Mouse (Mus musculus) neural tube, embryonic 10.5 days (tissue): ENCODE measurements around the gene Adh7.

Source experiments
- DNase-seq: peaks from one replicate; pipeline ENCODE4 v3.0.0-alpha.2; 2017; ENCODE audit warnings: low spot score; ENCODE audit errors: extremely low spot score

Gene Adh7

DNA sequence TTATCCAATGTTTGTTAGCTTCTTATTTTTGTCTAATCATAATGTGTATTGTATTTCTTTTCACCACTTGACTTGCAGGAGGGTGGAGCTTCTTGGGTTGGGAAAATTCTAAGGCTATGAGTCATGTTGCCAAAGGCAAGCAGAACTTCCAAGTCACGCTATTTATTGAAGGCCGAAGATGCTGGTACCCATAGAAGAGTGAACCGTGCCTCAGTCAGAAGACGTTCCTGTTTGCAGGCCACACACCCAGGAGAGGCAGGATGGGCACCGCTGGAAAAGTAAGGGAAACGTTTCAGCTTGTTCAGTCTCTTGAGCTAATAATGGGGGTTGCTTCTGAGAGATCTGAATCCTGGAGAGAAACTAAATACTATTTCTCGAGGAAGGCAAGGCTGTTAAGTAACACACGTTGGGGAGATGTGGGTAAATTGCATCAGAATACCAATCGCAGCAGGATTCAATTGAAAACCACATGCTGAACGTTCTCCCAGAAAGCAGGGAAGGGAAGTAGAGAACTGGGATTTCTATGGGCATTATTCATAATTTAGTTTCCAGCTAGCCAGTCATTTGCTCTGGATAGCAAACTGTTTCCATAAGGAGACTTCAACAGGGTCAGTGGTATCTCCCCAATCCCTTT, at the start of gene Adh7:
Adh7 (plus strand) TSS at position 130 of the 634 bp plus-strand sequence.
- DNase-seq = no peak

DNA sequence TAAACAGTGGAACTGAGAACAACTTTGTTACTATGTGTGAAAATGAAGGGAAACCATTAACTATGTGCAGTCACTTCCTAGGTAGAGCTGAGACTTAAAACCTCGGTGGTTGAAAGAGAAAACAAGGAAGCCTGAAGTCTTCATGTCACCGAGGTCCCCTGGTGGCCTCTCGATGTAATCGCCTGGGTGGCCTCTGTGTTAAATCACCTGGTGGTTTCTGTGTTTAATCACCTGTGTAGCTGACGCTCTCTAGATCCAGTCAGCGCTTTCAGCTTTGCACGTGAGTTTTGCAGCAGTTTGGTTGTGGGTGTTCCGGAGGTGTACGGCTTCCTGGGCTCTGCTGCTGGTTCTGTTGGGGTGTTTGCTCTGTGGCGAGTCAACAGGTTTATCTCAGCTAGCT, 44.3 kb upstream of the Adh7 start:
- no peak for DNase-seq

DNA sequence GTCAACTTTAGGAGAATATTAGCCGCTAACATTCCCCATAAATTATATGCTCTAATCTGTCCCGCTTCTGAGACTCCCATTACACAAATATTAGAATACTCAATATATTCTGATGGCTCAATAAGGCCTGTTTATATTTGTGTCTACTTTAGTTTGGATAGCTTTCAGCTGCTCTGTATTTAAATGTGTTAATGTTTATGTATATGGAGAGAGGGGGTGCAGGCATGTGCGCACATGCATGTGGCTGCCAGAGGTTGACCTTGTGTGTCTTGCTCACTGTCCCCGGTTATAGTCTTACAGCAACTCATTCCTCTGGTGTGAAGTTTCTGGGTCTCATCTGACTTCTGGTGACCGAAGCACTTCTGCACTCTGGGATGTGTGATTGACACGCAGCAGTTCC, 42.0 kb upstream of the Adh7 start:
- no peak for DNase-seq

DNA sequence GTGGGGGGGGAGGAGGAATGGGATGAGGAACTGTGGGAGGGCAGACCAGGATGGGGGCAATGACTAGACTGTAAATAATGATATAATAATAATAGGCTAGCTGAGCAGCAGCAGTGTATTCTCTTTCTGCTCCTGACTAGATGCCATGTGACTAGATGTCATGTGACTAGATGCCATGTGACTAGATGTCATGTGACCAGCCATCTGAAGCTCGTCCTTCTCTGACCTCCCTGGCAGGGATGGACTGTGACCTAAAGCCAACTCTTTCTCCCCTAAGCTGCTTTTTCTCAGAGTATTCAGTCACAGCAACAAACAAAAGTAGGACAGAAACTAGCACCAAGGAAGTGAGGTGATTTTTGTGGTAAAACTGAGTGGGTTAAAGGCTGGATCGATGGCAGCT, 35.5 kb upstream of the Adh7 start:
- no peak for DNase-seq

DNA sequence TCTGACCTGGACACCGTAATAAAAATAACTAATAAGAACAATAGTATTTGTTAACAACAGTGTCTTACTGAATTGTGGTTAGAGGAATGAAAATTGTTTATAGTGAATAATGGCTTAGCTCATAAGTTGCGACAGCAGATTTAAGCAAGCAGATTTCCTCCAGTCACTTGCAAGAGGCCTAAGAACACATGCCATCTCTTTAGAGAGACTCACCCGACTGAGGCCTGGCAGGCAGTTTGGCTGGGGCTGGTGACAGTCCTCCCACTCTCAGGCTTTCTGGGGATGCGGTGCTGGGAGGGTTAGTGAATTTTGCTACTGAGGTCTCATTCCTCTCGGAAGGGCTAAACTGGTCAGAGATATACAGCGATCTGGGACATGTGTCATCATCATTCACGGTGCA, 34.2 kb upstream of the Adh7 start:
- DNase-seq = no peak

DNA sequence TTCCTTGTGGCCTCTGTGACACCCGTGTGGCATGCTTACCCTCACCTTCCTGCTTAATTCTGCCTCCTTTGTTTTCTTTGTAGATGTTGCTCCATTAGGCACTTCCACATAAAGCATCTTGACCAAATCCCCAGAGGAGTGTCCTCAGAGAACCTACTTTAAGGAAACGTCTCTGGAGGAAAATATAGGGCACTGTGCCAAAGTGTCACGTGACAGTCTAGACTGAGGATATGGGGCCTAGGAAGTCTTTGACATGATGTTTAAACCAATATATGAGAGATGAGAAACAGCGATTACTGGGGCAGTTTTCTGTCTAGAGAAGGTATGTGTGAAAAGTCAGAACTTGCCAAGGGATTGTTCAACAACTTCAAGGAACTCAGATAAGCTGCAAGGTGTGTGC, 32.3 kb upstream of the Adh7 start:
- no peak for DNase-seq

DNA sequence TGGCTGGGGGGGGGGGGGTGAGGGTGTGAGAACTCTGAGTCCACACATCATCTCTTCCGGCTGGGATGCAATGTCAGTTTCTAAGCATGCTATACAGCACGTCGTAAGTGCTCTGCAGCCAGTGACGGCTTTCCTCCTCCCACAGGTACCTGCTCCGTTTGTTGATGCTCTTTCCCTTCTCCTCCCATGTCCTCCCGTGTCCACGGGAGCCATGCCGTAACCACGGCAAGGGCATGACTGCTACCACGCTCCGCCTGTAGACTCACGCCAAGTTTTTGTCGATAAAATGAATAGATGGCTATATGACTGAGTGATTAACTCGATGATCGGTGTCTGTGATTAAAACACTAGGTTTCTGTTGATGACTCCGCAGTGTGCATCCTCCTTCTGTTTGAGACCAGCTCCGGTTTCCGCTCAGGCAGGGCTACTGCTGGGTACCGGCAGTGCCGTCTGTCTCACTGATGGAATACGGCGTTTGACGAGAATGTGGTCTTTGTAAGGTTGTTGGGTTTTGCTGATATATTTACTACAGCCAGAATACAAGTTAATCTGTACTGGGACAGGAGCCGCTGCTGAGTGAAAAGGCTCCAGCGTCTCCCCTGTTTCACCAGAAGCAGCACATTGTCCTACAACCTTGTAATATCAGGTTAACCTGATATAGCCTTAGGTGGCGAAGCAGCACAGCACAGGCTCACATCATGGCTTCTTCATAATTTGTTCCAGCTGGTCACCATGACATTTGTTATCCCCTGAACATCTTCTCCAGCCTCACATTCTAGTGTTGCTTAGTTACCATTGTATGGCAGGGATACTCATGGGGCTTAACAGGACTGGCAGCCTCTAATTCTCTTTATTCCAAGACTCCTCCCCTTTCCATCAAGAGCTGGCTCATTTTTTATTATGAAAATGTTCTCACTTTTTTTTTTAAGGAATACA, 31.3 kb upstream of the Adh7 start:
- no peak for DNase-seq

DNA sequence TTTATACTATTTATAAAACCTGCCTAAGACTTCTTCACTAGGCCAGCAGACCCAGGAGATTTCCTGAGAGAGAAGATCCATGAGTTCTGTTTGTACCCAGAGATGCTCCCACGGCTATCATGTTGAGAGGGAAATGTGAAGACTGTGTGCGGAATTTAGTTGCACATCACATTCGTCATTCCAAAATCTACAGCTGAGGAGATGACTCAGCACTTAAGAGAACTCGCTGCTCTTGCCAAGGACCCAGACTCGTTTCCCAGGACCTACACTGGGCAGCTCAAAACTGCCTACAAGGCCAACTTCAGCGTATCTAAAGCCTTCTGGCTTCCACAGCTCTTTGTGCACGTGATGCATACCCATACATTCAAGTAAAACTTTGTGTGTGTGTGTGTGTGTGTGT, 25.3 kb upstream of the Adh7 start:
- no peak for DNase-seq

DNA sequence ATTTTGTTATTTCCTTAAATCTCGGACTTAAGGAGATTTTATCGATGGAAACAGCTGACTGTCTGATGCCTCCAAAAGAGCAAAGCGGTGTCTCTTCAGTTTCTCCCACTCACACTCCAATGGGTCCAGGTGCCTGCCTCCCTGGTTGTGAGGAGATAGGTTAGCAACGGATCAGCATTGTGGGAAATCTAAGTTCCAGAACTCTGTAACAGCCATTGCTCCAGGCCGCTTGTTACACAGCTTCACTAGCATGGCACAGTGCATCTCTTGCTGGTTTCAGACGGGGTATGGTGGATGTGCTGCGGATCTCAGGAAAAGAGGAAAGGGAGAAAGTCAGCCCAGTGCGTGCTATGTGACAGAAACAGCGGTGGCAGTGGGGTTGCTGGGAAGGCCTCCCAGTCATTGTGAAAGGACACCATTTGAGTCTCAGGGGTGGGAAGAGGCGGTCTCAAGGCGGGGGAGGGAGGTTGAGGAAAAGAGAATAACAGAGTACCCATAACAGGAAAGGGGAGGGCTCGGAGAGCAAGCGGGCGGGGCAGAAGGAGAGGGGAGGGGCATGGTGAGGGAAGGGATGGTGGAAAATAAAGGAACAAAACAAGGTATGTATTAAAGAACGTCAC, 23.8 kb upstream of the Adh7 start, which contains the start of gene 4930579F01Rik:
4930579F01Rik (minus strand) TSS at position 143 of the 620 bp plus-strand sequence.
- no peak for DNase-seq

DNA sequence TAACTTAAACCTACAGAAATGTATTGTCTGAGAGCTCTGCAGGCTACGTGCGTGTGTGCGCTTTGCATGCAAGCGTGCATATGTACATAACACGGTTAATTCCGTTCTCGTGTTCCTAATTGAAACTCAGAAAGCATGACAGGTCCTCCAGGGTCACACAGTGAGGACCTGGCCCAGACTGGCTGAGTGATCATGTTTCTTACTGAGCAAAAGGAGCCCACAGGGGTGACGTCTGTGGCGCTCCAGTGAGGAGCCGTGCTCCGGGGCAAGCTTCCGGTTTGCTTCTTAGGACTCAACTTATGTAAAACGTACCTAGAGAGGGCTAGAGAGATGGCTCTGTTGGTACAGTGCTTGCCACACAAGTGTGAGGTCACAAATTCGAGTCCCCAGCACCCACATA, 20.5 kb upstream of the Adh7 start:
- no peak for DNase-seq

DNA sequence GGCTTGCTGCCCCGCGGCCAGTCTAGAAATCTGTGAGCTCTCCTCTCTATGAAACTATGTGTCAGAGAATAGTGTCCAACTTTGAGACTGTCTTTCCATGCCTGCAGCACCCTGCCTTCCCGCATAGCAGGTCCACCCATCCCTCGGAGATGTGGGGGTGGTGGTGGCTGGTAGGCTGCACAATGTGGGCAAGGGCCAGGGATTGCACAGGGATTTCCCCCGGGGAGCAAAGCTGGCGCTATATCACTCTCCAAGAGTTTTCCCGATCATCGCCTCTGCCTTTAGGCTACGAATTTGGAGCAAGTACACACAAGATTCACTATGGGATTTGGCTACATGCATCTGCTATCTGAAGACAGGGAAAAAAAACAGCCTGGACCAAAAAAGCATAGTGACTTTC, 20.0 kb upstream of the Adh7 start:
- DNase-seq = no peak

DNA sequence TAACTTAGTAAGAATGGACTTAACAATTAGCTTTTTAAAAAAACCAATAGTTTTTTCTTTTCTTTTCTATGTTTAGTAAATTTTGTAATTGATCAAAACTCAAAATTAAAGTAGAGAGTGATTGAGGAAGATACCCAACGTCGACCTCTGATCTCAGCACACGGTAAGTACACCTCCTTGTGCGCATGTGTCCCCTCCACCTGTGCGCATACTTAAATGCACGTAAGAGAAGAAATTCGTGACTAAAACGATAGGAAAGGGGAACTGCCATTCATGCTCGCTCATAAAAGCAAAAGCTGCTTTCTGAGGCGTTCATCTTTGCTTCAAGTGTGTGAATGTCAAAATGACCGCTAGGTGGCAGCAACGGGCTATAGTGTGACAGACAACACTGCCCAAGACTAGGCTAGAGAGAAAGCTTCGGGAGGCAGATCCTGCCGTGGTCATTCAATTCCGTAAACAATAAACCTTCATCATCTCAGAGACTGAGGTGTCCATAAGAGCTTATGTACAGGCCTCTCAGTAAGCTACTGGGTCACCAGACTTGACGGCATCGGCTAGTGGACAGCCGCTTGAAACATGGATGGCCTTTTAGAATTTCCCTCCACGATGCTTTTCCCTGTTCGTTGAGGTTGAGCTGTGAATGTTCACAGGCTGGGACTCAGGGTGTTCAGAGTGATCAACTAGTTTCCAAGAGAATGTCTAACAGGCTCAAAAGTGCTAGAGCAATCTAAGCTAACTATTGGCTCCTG, 19.4 kb upstream of the Adh7 start:
- DNase-seq = peak; percentile 93

DNA sequence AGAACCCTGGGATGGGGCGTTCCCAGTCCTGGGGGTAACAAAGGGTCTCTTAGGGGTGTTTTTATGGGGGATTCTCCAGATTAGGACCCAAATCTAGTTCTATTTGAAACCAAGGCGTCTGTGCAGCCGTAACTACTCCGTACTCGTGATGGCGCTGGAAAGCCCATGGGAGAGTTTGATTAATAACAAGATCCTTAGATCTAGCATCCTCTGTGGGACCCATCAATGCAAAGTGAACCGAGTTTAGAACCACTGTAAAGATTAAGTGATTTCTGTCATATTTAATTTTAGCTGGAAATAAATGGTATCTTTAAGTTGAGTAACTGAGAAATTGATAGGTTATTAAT, 18.9 kb upstream of the Adh7 start:
- no peak for DNase-seq

DNA sequence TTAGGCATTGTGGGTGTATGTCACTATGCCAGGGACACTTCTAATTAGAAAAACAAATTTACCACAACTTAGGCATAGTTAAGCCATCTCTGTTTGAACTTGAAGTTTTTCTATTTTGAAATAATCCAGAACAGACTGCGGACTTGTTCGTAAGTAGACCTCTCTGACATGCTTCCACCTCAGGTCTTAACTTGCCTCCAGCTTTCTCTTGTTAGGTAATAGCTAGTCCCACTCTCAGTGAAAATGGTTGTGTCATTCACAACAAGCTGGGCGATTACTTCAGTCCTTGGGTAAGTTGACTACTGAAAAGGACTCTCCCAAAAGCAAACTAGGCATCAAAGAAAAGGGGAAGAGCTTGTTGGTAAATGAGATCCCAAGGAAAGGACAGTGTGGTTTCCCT, 8.7 kb upstream of the Adh7 start:
- no peak for DNase-seq

DNA sequence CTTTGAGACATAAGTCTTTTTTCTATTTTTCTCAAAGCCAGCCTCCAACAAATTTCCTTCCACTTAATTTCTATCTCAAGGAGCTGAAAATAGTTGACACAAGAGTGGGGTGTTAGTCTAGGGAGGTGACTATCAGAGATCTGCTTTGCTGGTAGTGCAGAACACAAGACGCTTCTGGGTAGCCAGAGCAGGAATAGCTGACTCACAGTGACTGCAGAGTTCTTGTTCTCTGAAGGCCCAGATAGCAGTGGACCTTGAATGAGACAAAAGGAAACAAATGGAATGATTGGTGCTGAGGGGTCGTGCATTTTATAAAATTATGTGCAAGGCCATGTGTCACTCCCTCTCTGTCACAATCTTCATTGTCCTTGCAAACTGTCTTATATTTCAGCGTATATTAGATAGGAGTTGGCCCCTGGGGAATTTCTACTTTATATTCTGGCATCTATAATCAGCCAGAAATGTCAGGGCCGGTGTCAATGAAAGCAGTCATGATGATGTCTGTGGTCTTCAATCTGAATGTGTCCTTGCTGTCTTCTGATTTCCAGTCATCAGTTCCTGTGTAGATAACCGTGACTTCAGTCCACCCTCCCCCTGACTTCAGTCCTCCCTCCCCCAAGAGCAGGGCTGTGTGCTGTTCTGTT, 7.0 kb upstream of the Adh7 start:
- no peak for DNase-seq

DNA sequence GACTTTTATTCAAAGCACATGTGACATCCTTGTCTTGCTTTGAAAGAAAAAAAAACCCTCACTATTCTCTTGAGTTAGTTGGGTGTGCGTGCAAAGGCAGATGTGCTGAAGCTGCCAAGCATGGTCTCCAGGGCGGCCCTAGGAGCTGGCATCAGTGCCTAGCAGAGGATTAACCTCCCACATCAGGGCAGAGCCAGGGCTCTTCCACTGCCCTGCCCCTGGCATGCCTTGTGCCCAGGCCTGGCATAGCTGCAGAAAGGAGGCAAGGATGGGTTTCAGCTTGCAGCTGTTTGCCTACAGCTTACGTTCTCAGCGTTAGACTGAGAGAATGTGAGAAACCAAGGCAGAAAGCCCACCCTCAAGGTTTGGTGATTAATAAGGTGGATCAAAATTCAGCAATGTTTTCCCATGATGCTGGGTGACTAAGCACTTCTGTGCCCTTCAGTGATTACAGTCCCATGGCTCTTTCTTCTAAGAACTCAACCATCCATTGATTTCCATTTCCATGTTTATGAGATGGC, 5.1 kb upstream of the Adh7 start:
- no peak for DNase-seq

DNA sequence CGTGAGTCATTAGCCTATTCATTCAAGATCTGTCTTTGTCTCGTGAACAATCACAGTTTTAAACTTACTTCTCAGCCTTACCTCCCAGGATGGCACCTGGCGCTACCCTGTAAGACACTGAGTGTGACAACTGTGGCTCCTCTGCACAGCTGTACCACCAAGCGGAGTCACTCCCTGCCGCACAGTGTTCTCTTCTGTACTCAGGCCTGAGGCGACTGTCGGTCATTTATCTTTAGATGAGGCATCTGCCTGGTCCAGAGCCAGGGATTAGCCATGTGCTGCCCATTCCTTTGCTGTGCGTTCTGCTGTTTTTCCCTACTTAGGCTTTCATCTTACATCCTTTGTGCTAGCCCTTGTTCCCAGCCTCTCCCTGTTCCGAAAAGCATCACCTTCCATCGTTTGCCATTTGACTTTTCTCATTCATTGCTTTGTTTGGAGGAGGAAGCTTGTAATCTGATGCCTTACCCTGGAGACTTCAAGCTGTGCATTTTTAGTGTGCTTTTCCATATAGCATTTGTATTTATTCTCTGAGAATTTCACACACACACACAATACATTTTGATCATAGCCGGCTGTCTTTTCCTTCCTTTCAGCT, 2.1 kb upstream of the Adh7 start:
- no peak for DNase-seq

DNA sequence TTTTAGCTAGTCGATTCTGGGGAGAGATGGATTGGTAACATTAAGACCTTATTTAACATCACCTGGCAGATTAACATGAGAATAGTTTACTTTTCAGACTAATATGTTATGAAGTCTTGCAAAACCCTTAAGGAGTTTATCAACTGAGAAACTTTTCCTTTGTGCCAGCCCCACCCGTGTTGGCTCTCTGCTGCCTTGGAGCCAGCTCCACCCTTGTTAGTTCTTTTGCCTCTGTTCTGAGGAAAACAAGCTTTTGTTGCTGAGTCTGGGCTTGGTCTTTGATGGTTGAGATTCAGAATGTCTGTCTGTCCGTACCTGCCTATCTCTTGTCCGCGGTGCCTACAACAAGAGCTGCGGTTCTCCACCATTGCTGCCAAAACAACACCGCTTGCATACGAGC, 1.5 kb upstream of the Adh7 start:
- DNase-seq = no peak

DNA sequence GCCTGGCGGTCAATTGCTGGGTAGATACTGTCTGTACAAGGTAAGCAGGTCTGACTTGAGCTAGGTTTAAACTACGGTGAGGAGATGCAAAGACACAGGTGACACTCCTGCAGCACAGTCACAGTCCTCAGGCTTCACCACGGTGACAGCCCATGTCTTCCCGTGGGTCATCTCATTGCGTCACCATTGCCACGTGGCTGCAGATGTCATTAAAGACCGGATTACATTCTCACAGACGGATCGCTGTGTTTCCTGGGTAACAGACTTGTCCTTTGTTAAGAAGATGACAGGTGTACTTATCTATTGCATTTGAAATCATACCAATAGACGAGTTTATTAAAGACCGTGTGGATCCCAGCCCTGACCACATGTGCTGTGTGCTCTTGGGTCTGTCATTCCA, 3.6 kb downstream of the Adh7 start:
- DNase-seq = no peak

DNA sequence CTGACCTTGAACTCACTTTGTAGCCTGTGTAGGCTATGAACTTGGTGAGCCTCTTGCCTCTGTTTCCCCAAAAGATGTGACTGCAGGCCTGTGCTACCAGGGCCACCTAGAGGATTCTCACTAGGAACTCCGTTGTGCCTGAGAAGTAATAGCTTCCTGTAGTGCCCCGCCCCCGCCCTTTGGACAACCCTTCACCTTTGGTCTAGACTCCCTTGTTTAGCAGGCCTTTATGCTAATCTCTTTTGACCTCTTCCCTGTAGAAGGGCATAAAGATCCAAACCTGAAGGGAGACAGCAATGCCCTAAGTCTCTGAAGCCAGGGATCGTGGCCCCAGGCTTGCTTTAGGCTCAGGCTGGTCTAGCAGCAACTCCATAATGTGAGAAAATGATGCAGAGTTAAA, 5.0 kb downstream of the Adh7 start:
- DNase-seq = no peak

DNA sequence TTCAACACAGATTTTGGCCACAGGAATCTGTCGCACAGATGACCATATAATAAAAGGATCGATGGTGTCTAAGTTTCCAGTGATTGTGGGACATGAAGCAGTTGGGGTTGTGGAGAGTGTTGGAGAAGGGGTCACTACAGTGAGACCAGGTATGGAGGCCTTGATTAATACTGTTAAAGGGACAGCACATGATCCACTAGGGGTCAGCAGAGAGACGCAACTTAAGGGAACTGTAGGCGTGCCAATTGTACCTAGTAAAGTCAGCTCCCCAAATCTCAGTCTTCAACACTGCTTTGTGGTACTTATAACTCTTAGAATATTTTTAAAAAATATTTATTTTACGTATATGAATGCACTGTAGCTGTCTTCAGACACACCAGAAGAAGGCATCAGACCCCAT, 5.4 kb downstream of the Adh7 start:
- DNase-seq = peak; percentile 35
